Mouse (Mus musculus): ENCODE measurements around the gene Spindoc. TPM values are rescaled to one million over a fixed set of nuclear protein-coding genes. Genes with fewer than 3 reads are reported as not detected.
A peak's percentile ranks its signal among the peaks of the same experiment; 100 is the strongest.

Gene Spindoc
- polyA plus RNA-seq, 1 experiment from 2014 or later: 17.2 TPM

DNA sequence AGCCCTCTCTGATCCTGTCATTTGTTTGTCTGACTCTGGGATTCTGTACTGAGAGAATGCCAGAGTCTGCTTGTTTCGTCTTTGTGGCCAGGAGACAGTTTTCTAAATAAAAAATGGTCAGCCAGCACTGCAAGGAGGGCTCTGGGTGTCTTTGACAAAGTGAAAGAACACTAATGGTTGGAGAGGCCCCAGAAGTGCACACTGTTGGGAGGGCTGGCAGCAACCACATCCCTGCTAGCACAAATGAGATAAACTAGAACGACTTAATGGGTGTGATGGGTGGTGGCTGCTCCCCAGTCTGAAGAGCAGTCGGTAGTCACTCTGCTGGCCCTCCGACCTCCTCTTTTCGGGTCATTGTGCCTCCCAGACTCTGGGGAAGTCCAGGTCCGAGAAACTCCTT lies 36.3 kb upstream of the Spindoc start:
- no peak for ATAC-seq
- Histone ChIP-seq H3K4me2 (replicated peaks; ENCODE audit: low read depth, low read length) (peak overlapping the region; percentile 98), H3K36me3 (ENCODE audit: insufficient read depth, low read length) (no peaks in the 10 kb centered on the region), H3K9ac (replicated peaks; ENCODE audit: low read depth) (0 out of 2 replicates have a peak overlapping the region, but pooled peaks have one; percentile 54), H3K27ac (ENCODE audit: low read length) (no peak overlapping the region), H3K4me1 (ENCODE audit: insufficient read depth, low read depth, low read length) (peaks cover 30% of the 10 kb centered on the region), H3K4me3 (ENCODE audit: low read depth, low read length) (peak overlapping the region; percentile 74; the same call in 1 of the 2 replicates), H3K27me3 (replicated peaks; ENCODE audit: insufficient read depth, low read length) (no peaks in the 10 kb centered on the region), H3K9me3 (ENCODE audit: low read length) (no peaks in the 10 kb centered on the region)
- TF ChIP-seq CTCF (IDR thresholded peaks at IDR 0.05) (no peak), EP300 (IDR thresholded peaks at IDR 0.05) (no peak)
- no peak for DNase-seq (ENCODE audit: low spot score)
- 38% methylated on average over 6 of the region's 6 CpGs for WGBS

DNA sequence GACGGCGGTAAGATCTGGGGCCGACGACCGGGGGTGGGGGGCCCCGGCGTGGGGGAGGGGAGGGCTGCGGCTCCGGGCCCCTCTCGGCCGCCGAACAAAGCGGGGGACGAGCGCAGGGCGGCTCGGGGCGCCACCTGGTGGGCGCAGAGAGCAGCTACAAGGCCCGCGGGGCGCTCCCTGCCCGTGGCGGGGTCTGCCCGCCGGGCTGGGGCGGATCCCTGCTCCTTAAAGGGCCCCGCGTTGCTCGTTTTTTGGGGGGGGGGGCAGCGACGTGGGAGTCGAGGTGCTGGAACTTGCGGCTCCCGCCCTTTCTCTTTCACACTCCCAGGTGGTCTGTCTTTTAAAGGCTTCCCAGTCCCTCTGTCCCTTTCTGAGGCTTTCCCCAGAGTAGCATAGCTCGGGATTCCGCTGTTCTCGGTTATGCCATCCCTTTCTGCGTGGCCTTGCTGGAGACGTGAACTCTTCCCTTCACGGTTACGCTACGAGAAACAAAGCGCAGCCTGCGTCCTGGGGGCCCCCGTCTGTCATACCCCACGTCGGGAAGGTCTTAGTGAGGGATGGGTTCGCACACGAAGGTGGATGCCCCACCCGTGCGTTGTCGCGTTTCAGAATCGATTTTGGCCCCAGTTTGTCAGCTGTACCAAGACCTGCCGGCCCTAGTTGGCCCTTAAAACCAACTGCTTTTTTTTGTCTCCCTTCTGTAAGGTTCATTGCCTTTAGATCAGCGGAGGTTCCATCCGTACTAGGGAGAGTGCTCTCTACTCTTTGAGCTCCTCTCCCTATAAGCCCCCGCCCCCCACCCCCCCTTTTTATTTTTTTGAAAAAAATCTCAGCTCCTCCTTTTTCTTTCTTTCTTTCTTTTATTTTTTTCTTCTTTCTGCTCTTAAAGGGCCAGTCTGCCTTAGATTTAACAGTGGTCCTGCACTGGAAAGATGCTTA lies 35.4 kb upstream of the Spindoc start:
- no peaks in the 10 kb centered on the region for H3K36me3 ChIP-seq (ENCODE audit: insufficient read depth, low read length)
- peak overlapping the region; percentile 75 for H3K27ac ChIP-seq (ENCODE audit: low read length)
- no peaks in the 10 kb centered on the region for H3K9me3 ChIP-seq (ENCODE audit: low read length)
- peak overlapping the region; percentile 98 for H3K4me2 ChIP-seq (replicated peaks; ENCODE audit: low read depth, low read length)
- ATAC-seq (peak; percentile 79), DNase-seq (ENCODE audit: low spot score) (peak; percentile 87)
- TF ChIP-seq CTCF (IDR thresholded peaks at IDR 0.05): peak; percentile 83
- no peak for TF ChIP-seq EP300 (IDR thresholded peaks at IDR 0.05)
- WGBS: under 1% methylated on average over 47 of the region's 59 CpGs
- H3K4me1 ChIP-seq (ENCODE audit: insufficient read depth, low read depth, low read length): peaks cover 23% of the 10 kb centered on the region
- H3K9ac ChIP-seq (replicated peaks; ENCODE audit: low read depth): peak overlapping the region; percentile 54
- peak overlapping the region; percentile 74 for H3K4me3 ChIP-seq (ENCODE audit: low read depth, low read length)
- H3K27me3 ChIP-seq (replicated peaks; ENCODE audit: insufficient read depth, low read length): no peaks in the 10 kb centered on the region

DNA sequence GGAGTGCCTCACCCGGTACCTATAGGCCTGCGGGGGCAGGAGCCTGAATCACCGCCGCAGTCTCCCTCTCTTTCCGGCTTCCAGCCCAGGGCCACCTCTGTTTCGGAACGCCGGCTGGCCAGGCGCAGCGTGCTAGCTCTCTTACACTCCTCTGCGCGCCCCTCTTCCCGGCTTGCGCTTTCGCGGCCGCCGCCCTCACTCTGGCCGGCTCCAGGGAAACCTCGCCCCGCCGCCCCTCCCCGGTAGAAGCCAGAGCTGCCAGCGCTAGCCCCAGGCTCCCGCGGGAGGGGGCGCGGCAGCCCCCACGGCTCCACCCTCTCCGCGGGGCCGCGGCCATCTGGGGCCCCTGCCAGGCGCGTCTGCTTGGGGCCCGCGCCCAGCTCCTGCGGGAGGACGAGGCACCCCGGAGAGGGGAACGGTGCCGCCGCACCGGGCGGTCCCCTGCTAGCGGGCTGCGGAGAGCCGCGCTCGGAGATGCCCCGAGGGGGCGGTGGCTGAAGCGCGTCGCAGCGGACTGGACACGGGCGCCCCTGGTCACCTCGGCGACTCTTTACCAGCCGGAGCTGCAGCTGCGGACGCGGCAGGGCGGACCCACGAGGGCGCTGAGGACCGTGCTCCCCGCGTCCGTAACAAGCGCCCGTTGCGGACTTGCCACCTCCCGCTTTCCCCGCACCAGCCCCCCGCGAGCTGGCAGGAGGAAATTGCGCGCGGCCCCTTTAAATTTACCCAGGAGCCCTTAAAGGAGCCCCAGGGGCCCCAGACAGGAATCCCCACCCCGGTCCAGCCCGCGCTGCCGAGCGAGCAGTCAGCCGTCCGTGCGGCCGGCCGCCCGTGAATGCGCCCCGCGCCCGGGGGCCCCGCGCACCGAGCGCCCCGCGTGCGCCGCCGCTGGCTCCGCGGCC lies 34.3 kb upstream of the Spindoc start, which contains the start of gene 2700081O15Rik:
2700081O15Rik (plus strand) TSS at position 792 of the 902 bp plus-strand sequence.
- ATAC-seq (peak; percentile 70), DNase-seq (ENCODE audit: low spot score) (peak; percentile 82)
- peak within 1 kb of the TSS; percentile 75 for H3K27ac ChIP-seq (ENCODE audit: low read length)
- H3K9ac ChIP-seq (replicated peaks; ENCODE audit: low read depth): peak within 1 kb of the TSS; percentile 54
- H3K4me3 ChIP-seq (ENCODE audit: low read depth, low read length): peak within 1 kb of the TSS; percentile 74
- peaks cover 12% of the 10 kb centered on the region; the same call in 1 of the 2 replicates for H3K4me1 ChIP-seq (ENCODE audit: insufficient read depth, low read depth, low read length)
- H3K27me3 ChIP-seq (replicated peaks; ENCODE audit: insufficient read depth, low read length): no peaks in the 10 kb centered on the region
- TF ChIP-seq CTCF (IDR thresholded peaks at IDR 0.05) (no peak), EP300 (IDR thresholded peaks at IDR 0.05) (no peak)
- no peaks in the 10 kb centered on the region for H3K9me3 ChIP-seq (ENCODE audit: low read length)
- H3K4me2 ChIP-seq (replicated peaks; ENCODE audit: low read depth, low read length): peak within 1 kb of the TSS; percentile 98
- H3K36me3 ChIP-seq (ENCODE audit: insufficient read depth, low read length): no peaks in the 10 kb centered on the region
- 1% methylated on average over 73 of the region's 107 CpGs for WGBS

DNA sequence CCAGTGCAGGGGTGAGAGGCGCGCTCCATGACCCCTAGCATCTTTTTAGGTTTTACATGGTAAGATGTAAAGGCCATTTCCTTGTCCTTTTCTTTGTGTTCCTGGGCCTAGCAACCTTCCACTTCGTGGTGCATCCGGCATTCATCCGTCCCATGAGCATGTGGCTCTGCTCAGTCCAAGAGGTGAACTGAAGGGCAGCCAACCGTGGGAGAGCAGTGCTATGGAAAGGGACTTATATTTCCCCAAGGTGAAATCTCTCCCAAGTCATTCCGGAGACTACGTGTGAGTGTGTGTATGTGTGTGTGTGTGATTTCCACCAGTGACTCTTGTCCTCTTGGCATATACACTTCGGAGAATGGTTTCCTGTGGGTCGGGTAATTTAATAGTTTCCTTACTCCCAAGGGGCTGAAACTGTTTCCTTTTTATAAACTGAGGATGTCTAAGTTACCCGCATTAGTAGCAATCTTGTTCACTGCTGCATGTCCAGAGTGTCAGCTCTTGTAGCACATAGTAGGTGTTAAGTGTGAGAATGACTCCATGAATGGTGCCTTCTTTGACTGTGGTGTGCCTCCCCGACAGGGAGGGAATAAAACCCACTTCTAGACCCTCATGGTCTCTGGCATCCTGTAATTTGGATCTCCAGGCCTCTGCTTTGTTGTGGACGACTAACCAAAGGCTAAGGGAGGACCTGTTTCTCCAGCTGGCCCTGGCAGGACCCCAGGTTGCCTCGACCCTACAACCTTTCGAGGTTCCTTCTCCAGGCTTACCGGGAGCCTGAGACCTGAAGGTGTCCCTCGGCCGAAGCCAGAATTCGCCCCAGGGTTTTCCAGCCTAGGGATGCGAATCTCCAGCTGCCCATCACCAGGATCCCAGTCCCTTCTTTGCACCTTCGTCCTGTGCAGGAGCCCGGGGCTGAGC lies 33.4 kb upstream of the Spindoc start:
- no peaks in the 10 kb centered on the region for H3K36me3 ChIP-seq (ENCODE audit: insufficient read depth, low read length)
- H3K27me3 ChIP-seq (replicated peaks; ENCODE audit: insufficient read depth, low read length): no peaks in the 10 kb centered on the region
- peaks cover 11% of the 10 kb centered on the region; the same call in 1 of the 2 replicates for H3K4me1 ChIP-seq (ENCODE audit: insufficient read depth, low read depth, low read length)
- TF ChIP-seq CTCF (IDR thresholded peaks at IDR 0.05) (no peak), EP300 (IDR thresholded peaks at IDR 0.05) (no peak)
- 30% methylated on average over 22 of the region's 22 CpGs for WGBS
- H3K4me3 ChIP-seq (ENCODE audit: low read depth, low read length): peak overlapping the region; percentile 74
- H3K9ac ChIP-seq (replicated peaks; ENCODE audit: low read depth): peak overlapping the region; percentile 54; the same call in 1 of the 2 replicates
- no peak for ATAC-seq
- no peaks in the 10 kb centered on the region for H3K9me3 ChIP-seq (ENCODE audit: low read length)
- H3K27ac ChIP-seq (ENCODE audit: low read length): peak overlapping the region; percentile 9; the same call in 1 of the 2 replicates
- H3K4me2 ChIP-seq (replicated peaks; ENCODE audit: low read depth, low read length): peak overlapping the region; percentile 98
- no peak for DNase-seq (ENCODE audit: low spot score)

DNA sequence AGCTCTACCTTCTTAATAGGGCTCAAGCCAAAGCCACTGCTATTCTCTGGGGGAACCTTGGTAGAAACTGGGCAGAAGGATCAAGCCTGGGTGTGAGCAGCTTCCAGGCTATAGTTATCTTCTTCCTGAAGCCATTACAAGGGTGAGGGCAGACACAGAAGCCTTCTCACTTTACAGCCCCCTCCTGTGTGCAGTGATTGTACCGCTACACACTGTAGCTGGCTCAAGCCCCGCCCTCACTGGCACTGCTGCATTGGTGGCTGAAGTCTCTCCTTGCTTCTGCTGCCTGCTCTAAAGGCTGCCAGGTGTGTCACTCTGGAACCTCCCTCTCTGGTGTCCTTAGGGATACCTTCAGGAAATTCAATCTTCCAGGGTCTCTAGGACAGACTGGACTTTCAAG lies 29.6 kb upstream of the Spindoc start:
- Histone ChIP-seq H3K9me3 (ENCODE audit: low read length) (no peaks in the 10 kb centered on the region), H3K4me2 (replicated peaks; ENCODE audit: low read depth, low read length) (no peak overlapping the region), H3K4me3 (ENCODE audit: low read depth, low read length) (no peak overlapping the region), H3K4me1 (ENCODE audit: insufficient read depth, low read depth, low read length) (no peaks in the 10 kb centered on the region), H3K27ac (ENCODE audit: low read length) (no peak overlapping the region), H3K9ac (replicated peaks; ENCODE audit: low read depth) (no peak overlapping the region), H3K36me3 (ENCODE audit: insufficient read depth, low read length) (no peaks in the 10 kb centered on the region), H3K27me3 (replicated peaks; ENCODE audit: insufficient read depth, low read length) (no peaks in the 10 kb centered on the region)
- DNase-seq (ENCODE audit: low spot score): no peak
- TF ChIP-seq CTCF (IDR thresholded peaks at IDR 0.05) (no peak), EP300 (IDR thresholded peaks at IDR 0.05) (no peak)
- WGBS: 57% methylated on average over 2 of the region's 2 CpGs
- no peak for ATAC-seq
